Mouse (Mus musculus): ENCODE data around the gene Rps26. TPM values are rescaled to one million over a fixed set of nuclear protein-coding genes. Genes with fewer than 3 reads are reported as not detected.

Rps26 gene
- polyA plus RNA-seq, 1 experiment from 2014 or later = 358 TPM

DNA sequence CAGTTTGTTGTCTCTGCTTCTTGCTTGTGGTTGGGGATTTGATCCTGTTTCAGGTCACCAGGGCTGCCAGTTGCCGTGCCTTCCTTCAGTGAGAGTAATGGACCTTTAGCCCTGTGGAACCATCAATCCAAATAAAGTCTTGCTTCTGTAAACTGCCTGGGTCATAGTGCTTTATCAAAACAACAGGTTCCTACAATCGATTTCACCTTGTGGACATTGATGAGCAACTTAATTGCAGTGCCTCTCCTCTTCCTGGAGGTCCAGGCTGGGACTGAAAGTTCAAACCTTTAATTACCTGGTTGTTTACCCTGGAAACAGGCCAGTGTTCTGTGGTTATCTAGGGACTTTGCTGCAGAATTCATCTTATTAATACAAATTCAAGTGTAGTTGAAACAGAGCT, 28.1 kb downstream of the Rps26 start:
- H3K9ac ChIP-seq (replicated peaks; ENCODE audit: low read depth, low read length) = no peak overlapping the region
- H3K36me3 ChIP-seq (ENCODE audit: control insufficient read depth, insufficient read depth) = no peaks in the 10 kb centered on the region
- no peak for ATAC-seq
- H3K4me2 ChIP-seq (ENCODE audit: low read length) = no peak overlapping the region
- H3K27me3 ChIP-seq (replicated peaks; ENCODE audit: control insufficient read depth, insufficient read depth, low read length) = no peaks in the 10 kb centered on the region
- no peak overlapping the region for H3K4me3 ChIP-seq (replicated peaks; ENCODE audit: low read length)
- 84% methylated on average over 2 of the region's 2 CpGs for WGBS
- no peaks in the 10 kb centered on the region for H3K4me1 ChIP-seq (replicated peaks; ENCODE audit: control insufficient read depth, insufficient read depth, low read length)
- no peaks in the 10 kb centered on the region for H3K9me3 ChIP-seq (ENCODE audit: control insufficient read depth, low read length)
- no peak overlapping the region for H3K27ac ChIP-seq (ENCODE audit: low read length)

DNA sequence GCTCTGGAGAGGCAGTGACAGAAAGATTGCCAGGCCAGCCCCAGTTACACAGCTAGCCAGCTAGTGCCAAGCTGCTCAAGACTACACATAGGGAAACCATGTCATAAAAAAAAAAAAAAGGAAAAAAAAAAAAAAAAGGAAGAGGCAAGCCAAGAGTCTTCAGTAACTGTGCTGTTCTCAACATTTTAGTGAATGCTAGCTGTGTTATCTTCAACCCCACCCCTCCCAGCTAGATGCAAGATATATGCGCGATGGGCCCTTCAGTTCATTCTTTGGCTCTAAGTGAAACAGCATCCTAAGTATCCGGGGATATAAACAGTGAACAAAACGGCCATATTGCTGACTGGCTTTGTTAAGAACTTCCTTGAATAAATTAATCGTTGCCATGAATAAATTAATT, 33.8 kb downstream of the Rps26 start:
- peaks cover 8% of the 10 kb centered on the region for H3K4me1 ChIP-seq (replicated peaks; ENCODE audit: control insufficient read depth, insufficient read depth, low read length)
- peaks cover 18% of the 10 kb centered on the region for H3K27me3 ChIP-seq (replicated peaks; ENCODE audit: control insufficient read depth, insufficient read depth, low read length)
- H3K27ac ChIP-seq (ENCODE audit: low read length) = no peak overlapping the region
- H3K9me3 ChIP-seq (ENCODE audit: control insufficient read depth, low read length) = no peaks in the 10 kb centered on the region
- no peak overlapping the region for H3K4me2 ChIP-seq (ENCODE audit: low read length)
- WGBS = 37% methylated on average over 5 of the region's 5 CpGs
- ATAC-seq = no peak
- no peaks in the 10 kb centered on the region for H3K36me3 ChIP-seq (ENCODE audit: control insufficient read depth, insufficient read depth)
- H3K4me3 ChIP-seq (replicated peaks; ENCODE audit: low read length) = no peak overlapping the region
- no peak overlapping the region for H3K9ac ChIP-seq (replicated peaks; ENCODE audit: low read depth, low read length)

DNA sequence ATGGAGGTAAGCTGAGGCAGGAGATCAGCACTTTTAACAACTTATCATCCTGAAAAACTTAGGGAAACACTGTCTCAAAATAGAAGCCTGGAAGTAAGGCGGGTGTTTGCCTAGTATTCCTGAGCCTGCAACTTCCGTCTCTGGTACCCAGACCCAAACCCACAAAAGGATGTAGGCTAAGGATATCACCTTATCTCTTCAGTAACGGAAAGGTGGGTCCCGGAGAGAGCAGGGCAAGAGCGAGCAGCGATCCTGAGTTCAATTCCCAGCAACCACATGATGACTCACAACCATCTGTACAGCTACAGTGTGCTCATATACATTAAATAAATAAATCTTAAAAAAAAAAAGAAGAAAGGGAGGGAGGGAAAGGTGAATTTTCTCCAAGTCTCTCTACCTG, 35.1 kb downstream of the Rps26 start:
- 94% methylated on average over 6 of the region's 6 CpGs for WGBS
- H3K9ac ChIP-seq (replicated peaks; ENCODE audit: low read depth, low read length) = no peak overlapping the region
- H3K27me3 ChIP-seq (replicated peaks; ENCODE audit: control insufficient read depth, insufficient read depth, low read length) = peaks cover 21% of the 10 kb centered on the region
- H3K4me2 ChIP-seq (ENCODE audit: low read length) = no peak overlapping the region
- H3K36me3 ChIP-seq (ENCODE audit: control insufficient read depth, insufficient read depth) = no peaks in the 10 kb centered on the region
- ATAC-seq = no peak
- no peaks in the 10 kb centered on the region for H3K9me3 ChIP-seq (ENCODE audit: control insufficient read depth, low read length)
- H3K4me1 ChIP-seq (replicated peaks; ENCODE audit: control insufficient read depth, insufficient read depth, low read length) = peaks cover 8% of the 10 kb centered on the region
- H3K27ac ChIP-seq (ENCODE audit: low read length) = no peak overlapping the region
- no peak overlapping the region for H3K4me3 ChIP-seq (replicated peaks; ENCODE audit: low read length)

DNA sequence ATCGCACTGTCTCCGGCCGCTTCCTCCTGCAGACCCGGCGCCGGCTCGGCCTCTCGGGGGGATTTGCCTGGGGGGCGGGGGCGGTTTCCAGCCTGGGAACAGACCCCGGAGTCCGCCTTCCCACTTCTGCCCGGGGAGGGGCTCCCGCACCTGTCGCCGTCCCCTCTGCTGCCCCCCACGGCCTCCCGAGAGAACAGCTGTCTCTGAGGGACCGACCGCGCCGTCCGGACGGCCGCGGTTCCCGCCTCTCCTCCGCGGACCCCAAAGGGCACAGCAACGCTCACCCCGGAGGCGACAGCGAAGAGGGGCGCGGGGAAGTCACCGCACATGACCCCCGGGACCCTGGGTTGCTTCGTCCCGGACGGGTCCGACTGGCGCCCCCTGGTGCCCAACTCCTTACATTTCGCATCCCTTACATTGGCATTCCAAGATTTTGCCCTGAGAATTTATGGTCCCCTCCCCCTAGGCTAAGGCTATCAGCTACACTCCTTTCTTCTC, 36.3 kb downstream of the Rps26 start:
- ATAC-seq = peak; percentile 64
- peaks cover 21% of the 10 kb centered on the region for H3K27me3 ChIP-seq (replicated peaks; ENCODE audit: control insufficient read depth, insufficient read depth, low read length)
- no peak overlapping the region for H3K27ac ChIP-seq (ENCODE audit: low read length)
- H3K4me3 ChIP-seq (replicated peaks; ENCODE audit: low read length) = peak overlapping the region; percentile 52
- under 1% methylated on average over 43 of the region's 43 CpGs for WGBS
- peaks cover 8% of the 10 kb centered on the region for H3K4me1 ChIP-seq (replicated peaks; ENCODE audit: control insufficient read depth, insufficient read depth, low read length)
- peak overlapping the region; percentile 55 for H3K9ac ChIP-seq (replicated peaks; ENCODE audit: low read depth, low read length)
- no peaks in the 10 kb centered on the region for H3K9me3 ChIP-seq (ENCODE audit: control insufficient read depth, low read length)
- no peaks in the 10 kb centered on the region for H3K36me3 ChIP-seq (ENCODE audit: control insufficient read depth, insufficient read depth)
- H3K4me2 ChIP-seq (ENCODE audit: low read length) = peak overlapping the region; percentile 95

DNA sequence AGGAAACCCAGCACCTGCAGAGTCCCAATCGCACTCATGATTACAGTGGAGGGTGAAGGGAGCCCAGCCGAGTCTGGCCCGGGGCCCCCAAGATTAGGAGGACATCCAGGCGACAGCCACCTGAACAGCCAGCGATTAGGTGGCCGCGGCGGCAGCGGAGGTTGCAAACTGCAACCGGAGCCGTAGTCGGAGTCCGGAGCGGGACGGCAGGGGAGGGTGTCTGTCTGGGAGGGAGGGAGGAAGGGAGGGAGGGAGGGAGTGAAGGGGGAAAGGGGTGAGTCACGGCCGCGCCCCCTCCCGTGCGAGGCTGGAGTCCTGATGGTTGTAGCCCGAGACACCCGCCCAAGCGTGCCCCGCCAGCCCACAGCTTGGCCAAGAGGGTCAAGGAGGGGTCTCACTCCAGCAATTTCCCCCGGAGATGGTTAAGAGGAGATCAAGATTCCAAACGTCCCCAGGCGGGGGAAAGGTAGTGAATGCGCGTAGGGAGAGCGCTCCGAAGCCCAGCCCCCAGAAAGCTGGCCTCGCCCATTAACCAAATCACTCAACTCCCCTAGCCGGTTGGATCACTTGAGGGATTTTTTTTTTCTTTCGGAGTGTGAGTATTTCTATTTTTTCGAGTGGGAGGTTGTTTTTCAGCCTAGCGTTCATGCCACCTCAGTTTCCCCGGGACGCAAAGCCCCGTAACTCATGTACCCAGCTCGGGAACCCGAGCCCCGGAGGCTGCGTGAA, 36.9 kb downstream of the Rps26 start, which contains the start of gene Erbb3:
TSS of gene Erbb3 (minus strand) at position 189 of the 729 bp plus-strand sequence.
- 0% methylated on average over 43 of the region's 43 CpGs for WGBS
- peak within 1 kb of the TSS; percentile 52 for H3K4me3 ChIP-seq (replicated peaks; ENCODE audit: low read length)
- no peak within 1 kb of the TSS for H3K27ac ChIP-seq (ENCODE audit: low read length)
- peak; percentile 45 for ATAC-seq
- no peaks in the 10 kb centered on the region for H3K36me3 ChIP-seq (ENCODE audit: control insufficient read depth, insufficient read depth)
- no peaks in the 10 kb centered on the region for H3K9me3 ChIP-seq (ENCODE audit: control insufficient read depth, low read length)
- H3K27me3 ChIP-seq (replicated peaks; ENCODE audit: control insufficient read depth, insufficient read depth, low read length) = peaks cover 21% of the 10 kb centered on the region
- H3K4me1 ChIP-seq (replicated peaks; ENCODE audit: control insufficient read depth, insufficient read depth, low read length) = peaks cover 8% of the 10 kb centered on the region
- H3K4me2 ChIP-seq (ENCODE audit: low read length) = peak within 1 kb of the TSS; percentile 95
- H3K9ac ChIP-seq (replicated peaks; ENCODE audit: low read depth, low read length) = peak within 1 kb of the TSS; percentile 55

DNA sequence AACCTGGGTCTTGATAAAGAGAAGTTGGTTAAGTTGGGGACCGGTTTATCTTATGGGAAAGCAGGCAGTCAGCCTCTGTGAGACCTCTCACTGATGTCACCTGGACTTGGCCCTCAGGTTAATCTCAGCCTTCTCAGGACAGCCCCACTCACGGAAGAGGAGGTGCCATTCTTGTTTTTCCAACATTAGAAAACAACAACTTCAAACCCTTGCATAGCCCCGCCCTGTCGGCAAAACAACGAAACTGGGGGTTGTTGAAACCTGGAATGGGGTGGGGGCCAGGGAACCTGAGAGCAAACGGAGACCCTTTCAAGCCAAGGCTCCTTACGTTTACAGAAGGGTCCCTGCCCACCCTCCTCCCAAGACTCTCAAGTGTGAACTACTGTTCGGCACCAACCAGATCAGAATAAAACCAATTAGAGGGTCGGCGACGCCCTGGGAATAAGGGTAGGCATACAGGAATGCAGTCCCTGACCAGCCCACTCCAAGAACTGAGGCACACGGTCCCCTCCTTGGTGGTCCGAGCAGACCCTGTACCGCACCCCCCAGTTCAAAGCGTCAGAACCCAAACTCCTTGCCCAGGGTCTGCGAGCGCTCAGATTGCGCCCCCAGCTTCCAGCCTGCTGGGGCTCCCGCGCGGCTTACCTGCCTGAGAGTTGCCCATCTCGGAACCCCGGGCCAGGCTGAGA, 37.6 kb downstream of the Rps26 start:
- peak overlapping the region; percentile 95 for H3K4me2 ChIP-seq (ENCODE audit: low read length)
- H3K4me1 ChIP-seq (replicated peaks; ENCODE audit: control insufficient read depth, insufficient read depth, low read length) = peaks cover 8% of the 10 kb centered on the region
- peaks cover 21% of the 10 kb centered on the region for H3K27me3 ChIP-seq (replicated peaks; ENCODE audit: control insufficient read depth, insufficient read depth, low read length)
- 4% methylated on average over 23 of the region's 23 CpGs for WGBS
- H3K4me3 ChIP-seq (replicated peaks; ENCODE audit: low read length) = peak overlapping the region; percentile 52
- H3K9me3 ChIP-seq (ENCODE audit: control insufficient read depth, low read length) = no peaks in the 10 kb centered on the region
- no peak; the same call in 1 of the 2 replicates for ATAC-seq
- no peak overlapping the region for H3K9ac ChIP-seq (replicated peaks; ENCODE audit: low read depth, low read length)
- no peak overlapping the region for H3K27ac ChIP-seq (ENCODE audit: low read length)
- no peaks in the 10 kb centered on the region for H3K36me3 ChIP-seq (ENCODE audit: control insufficient read depth, insufficient read depth)

DNA sequence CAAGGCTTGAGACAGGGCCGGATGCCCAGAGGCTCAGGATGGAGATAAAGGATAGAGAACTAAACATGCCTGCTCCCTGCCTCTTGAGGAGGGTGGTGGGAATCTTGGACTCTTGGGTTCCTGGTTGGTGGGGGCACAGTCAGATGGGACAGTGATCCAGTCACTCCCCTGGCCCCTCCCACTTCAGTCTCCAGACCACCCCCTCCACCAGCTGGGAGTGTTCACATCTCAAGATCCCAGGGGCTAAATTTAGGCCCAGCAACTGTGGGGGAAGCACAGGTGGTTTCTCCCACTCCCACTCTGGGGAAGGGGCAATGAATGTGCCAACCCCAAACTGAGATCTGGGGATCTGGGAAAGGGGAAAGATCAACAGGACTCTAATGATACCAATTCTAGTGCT, 38.4 kb downstream of the Rps26 start:
- Histone ChIP-seq H3K9ac (replicated peaks; ENCODE audit: low read depth, low read length) (no peak overlapping the region), H3K27me3 (replicated peaks; ENCODE audit: control insufficient read depth, insufficient read depth, low read length) (peaks cover 21% of the 10 kb centered on the region), H3K27ac (ENCODE audit: low read length) (no peak overlapping the region), H3K4me3 (replicated peaks; ENCODE audit: low read length) (no peak overlapping the region), H3K36me3 (ENCODE audit: control insufficient read depth, insufficient read depth) (no peaks in the 10 kb centered on the region), H3K4me2 (ENCODE audit: low read length) (no peak overlapping the region), H3K4me1 (replicated peaks; ENCODE audit: control insufficient read depth, insufficient read depth, low read length) (peaks cover 8% of the 10 kb centered on the region), H3K9me3 (ENCODE audit: control insufficient read depth, low read length) (no peaks in the 10 kb centered on the region)
- 7% methylated on average over 1 of the region's 1 CpGs for WGBS
- no peak for ATAC-seq

DNA sequence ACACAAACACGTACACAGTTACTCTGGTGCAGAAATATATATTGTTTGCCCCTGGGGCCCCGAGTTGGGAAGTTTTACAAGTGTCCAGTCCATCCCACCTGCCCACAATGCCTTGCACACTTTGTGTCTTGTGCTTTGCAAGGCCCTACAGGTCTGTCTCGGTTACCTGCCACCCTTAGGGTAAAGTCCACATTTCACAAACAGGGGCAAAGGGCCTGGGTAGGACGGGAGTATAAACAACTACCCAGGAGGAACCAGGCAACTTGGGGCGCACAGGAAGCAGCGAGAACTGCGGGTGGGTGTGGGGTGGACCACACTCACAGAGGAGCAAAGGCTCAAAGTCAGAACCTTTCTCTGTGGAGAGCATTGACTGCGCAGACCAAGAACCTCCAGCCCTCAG, 38.9 kb downstream of the Rps26 start:
- no peak overlapping the region for H3K4me3 ChIP-seq (replicated peaks; ENCODE audit: low read length)
- no peak for ATAC-seq
- 62% methylated on average over 8 of the region's 8 CpGs for WGBS
- peaks cover 8% of the 10 kb centered on the region for H3K4me1 ChIP-seq (replicated peaks; ENCODE audit: control insufficient read depth, insufficient read depth, low read length)
- no peaks in the 10 kb centered on the region for H3K9me3 ChIP-seq (ENCODE audit: control insufficient read depth, low read length)
- H3K27ac ChIP-seq (ENCODE audit: low read length) = no peak overlapping the region
- H3K4me2 ChIP-seq (ENCODE audit: low read length) = no peak overlapping the region
- no peaks in the 10 kb centered on the region for H3K36me3 ChIP-seq (ENCODE audit: control insufficient read depth, insufficient read depth)
- no peak overlapping the region for H3K9ac ChIP-seq (replicated peaks; ENCODE audit: low read depth, low read length)
- H3K27me3 ChIP-seq (replicated peaks; ENCODE audit: control insufficient read depth, insufficient read depth, low read length) = peaks cover 21% of the 10 kb centered on the region

DNA sequence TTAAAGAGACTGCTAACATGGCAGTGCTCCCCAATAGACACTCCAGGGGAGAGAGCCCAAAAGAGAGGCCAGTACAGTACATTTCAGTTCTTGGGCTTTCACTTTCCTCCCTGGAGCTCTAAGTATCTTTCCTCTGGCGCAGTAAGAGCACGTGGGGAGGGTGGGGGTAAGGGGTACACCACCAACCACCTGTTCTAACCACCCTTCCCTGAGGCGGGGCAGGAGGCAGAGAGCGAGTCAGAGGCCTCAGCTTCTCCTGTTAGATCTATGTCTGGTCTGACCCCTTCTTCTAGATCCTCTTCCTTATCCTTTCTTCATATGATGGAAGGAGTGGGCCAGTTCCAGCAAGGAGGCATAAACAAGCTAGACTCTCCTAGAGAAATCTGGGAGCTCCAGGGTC, 39.4 kb downstream of the Rps26 start:
- Histone ChIP-seq H3K9me3 (ENCODE audit: control insufficient read depth, low read length) (no peaks in the 10 kb centered on the region), H3K4me2 (ENCODE audit: low read length) (no peak overlapping the region), H3K27me3 (replicated peaks; ENCODE audit: control insufficient read depth, insufficient read depth, low read length) (peaks cover 21% of the 10 kb centered on the region), H3K4me3 (replicated peaks; ENCODE audit: low read length) (no peak overlapping the region), H3K27ac (ENCODE audit: low read length) (no peak overlapping the region), H3K9ac (replicated peaks; ENCODE audit: low read depth, low read length) (no peak overlapping the region), H3K4me1 (replicated peaks; ENCODE audit: control insufficient read depth, insufficient read depth, low read length) (peaks cover 8% of the 10 kb centered on the region), H3K36me3 (ENCODE audit: control insufficient read depth, insufficient read depth) (no peaks in the 10 kb centered on the region)
- 52% methylated on average over 4 of the region's 4 CpGs for WGBS
- no peak for ATAC-seq

All from forebrain, embryonic 16.5 days (tissue).